Mouse (Mus musculus): ENCODE measurements around the gene Il6ra. TPM values are rescaled to one million over a fixed set of nuclear protein-coding genes. Genes with fewer than 3 reads are reported as not detected.

Il6ra gene
- polyA plus RNA-seq, 1 experiment from 2014 or later: 5.3 TPM

DNA sequence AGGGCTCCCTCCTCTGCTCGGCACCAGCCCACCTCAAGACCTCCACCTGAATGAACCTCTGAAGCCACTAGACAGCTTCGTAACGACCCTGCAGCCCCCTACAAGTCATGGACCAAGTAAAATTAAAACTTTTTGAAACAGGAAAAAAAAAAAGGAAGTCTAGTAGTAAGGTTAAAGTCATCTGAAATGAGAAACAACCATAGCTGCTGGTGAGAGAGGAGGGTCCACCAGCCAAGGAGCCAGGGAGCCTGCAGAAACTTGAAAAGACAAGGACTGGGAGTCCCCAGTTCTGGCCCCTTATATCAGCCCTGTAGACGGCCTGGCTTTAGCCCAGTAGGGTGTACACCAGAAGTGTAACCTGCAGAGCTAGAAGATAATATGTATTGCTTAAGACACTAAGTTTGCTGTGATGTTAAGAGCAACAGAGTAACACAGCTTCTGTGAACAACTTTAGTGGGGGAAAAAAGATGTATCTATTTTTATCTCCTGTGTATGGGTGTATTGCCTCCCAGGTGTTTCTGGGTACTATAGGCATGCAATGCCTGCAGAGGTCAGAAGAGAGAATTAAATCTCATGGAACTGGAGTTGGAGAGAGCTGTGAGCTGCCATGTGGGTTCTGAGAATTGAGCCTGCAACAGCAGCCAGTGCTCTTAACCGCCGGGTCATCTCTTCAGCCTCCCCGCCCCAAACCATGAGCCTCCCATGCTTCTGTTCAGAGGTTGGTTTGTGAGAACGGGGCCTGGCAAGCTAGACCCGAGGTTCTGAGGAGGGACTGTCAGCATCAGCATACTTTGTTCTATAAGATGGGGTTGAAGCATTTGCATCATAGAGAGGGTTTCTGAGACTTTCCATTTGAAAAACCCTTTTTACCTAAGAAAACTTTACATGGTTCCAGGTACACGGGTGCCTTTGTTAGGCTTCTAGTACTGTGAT is 91.2 kb downstream of the Il6ra start:
- no peak overlapping the region for H3K9ac ChIP-seq
- no peaks in the 10 kb centered on the region for H3K36me3 ChIP-seq (replicated peaks)
- H3K27ac ChIP-seq (replicated peaks): no peak overlapping the region
- H3K4me3 ChIP-seq (replicated peaks): no peak overlapping the region
- H3K4me2 ChIP-seq: peak overlapping the region; percentile 35
- peaks cover 30% of the 10 kb centered on the region for H3K27me3 ChIP-seq
- H3K4me1 ChIP-seq (replicated peaks): peaks cover 27% of the 10 kb centered on the region
- ATAC-seq (ENCODE audit: insufficient read depth): no peak
- 46% methylated on average over 10 of the region's 10 CpGs for WGBS (ENCODE audit: insufficient replicate concordance)
- no peaks in the 10 kb centered on the region for H3K9me3 ChIP-seq (replicated peaks)

DNA sequence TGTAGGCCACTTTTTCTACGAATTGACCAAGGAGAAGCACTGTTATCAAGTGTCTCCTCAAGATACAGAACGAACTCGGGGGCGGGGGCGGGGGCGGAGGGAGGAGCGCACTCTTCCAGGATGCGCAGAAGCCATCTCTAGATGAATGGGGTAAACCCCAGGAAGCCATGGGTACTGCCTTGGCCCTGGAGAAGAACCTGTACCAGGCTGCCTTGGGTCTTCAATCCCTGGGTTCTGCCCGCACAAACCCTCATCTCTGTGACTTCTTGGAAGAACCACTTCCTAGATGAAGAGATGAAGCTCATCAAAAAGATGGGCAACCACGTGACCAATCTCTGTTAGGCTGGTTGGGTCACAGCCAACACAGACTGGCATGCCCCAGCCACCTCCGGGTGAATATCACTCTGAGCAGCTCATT is 91.9 kb downstream of the Il6ra start:
- WGBS (ENCODE audit: insufficient replicate concordance): 47% methylated on average over 11 of the region's 11 CpGs
- H3K9ac ChIP-seq: no peak overlapping the region
- H3K4me2 ChIP-seq: peak overlapping the region; percentile 35
- peaks cover 29% of the 10 kb centered on the region for H3K27me3 ChIP-seq
- no peak; the same call in 1 of the 2 replicates for ATAC-seq (ENCODE audit: insufficient read depth)
- H3K36me3 ChIP-seq (replicated peaks): no peaks in the 10 kb centered on the region
- no peak overlapping the region for H3K4me3 ChIP-seq (replicated peaks)
- H3K4me1 ChIP-seq (replicated peaks): peaks cover 27% of the 10 kb centered on the region
- H3K27ac ChIP-seq (replicated peaks): no peak overlapping the region
- no peaks in the 10 kb centered on the region for H3K9me3 ChIP-seq (replicated peaks)

DNA sequence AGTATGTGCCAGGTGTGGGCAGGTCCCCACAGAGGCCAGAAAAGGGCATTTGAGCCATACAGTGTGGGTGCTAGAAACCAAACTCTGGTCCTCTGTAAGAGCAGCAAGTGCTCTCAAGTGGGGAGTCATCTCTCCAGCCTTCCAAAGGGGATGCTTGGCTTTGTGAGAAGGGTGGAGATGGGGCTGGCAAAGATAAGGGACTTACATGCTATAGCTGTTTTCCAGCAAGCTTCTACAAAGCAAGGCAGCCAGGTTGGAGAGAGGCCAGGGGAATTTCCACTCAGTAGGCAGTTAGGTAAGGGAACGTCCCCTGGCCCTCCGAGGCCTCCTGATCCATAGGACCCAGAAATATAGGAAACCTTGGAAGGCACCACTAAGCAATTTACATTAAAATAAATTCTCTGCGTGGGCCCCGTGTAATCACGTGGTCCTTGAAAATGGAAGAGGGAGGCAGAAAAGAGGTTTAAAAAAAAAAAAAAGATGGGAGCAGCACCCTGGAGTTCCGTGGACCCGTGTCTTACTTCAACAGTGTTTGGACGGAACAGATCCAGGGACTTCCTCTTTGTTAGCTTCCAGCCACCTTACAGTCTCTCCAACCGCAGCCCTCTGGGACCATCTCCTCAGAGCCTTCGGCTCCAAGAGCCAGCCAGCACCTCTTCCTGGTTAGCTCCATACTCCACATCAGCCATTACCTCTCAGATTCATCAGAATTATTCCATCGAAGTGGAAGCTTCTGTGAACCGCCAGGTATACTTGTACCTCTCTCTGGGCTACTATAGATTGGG is 92.5 kb downstream of the Il6ra start:
- H3K4me1 ChIP-seq (replicated peaks): peaks cover 27% of the 10 kb centered on the region
- no peaks in the 10 kb centered on the region for H3K9me3 ChIP-seq (replicated peaks)
- no peak overlapping the region for H3K9ac ChIP-seq
- no peak; the same call in 1 of the 2 replicates for ATAC-seq (ENCODE audit: insufficient read depth)
- H3K27me3 ChIP-seq: peaks cover 25% of the 10 kb centered on the region
- H3K4me2 ChIP-seq: peak overlapping the region; percentile 35
- no peak overlapping the region for H3K27ac ChIP-seq (replicated peaks)
- H3K4me3 ChIP-seq (replicated peaks): no peak overlapping the region
- H3K36me3 ChIP-seq (replicated peaks): no peaks in the 10 kb centered on the region
- WGBS (ENCODE audit: insufficient replicate concordance): 59% methylated on average over 12 of the region's 12 CpGs

DNA sequence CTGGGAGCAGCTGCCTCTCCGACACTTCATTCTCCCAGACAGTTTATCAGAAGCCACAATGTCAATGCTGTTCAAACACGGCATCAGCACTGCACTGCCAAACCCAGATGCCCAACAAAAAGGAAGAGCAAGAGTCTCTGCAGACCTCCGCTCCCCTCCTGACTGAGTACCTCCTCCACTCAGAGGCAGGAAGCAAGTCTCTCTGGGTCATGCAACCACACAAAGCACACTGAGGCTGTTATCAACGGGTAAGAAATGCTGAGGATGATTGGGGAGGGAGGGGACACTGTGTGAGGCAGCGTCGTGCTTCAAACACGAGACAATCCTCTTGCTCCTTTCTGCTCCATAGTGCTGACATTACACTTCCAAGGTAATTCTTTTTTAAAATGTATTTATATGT is 93.1 kb downstream of the Il6ra start:
- H3K4me2 ChIP-seq: peak overlapping the region; percentile 4; the same call in 1 of the 2 replicates
- ATAC-seq (ENCODE audit: insufficient read depth): no peak
- 9% methylated on average over 7 of the region's 7 CpGs for WGBS (ENCODE audit: insufficient replicate concordance)
- H3K4me1 ChIP-seq (replicated peaks): peaks cover 27% of the 10 kb centered on the region
- H3K9me3 ChIP-seq (replicated peaks): no peaks in the 10 kb centered on the region
- H3K36me3 ChIP-seq (replicated peaks): no peaks in the 10 kb centered on the region
- H3K4me3 ChIP-seq (replicated peaks): no peak overlapping the region
- no peak overlapping the region for H3K27ac ChIP-seq (replicated peaks)
- peaks cover 25% of the 10 kb centered on the region for H3K27me3 ChIP-seq
- no peak overlapping the region for H3K9ac ChIP-seq

DNA sequence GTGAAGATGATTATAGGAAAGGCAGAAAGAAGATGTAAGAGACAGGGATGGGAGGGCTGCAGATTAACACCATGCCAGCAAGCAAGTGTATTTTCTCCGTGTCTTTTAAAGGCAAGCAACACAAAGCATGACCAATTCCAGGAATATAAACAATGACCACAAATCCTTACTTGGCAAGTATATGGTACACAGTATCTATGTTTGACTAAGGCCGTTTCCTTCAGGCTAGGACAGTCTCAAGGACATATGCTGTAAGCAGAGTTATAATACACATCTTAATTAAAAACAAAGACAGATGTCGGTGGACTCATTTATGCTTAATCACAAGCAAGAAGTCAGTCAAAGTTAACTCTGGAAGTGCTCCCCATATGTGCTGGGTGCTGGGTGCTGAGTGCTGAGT is 94.4 kb downstream of the Il6ra start:
- no peak overlapping the region for H3K27ac ChIP-seq (replicated peaks)
- WGBS (ENCODE audit: insufficient replicate concordance): 66% methylated on average over 3 of the region's 3 CpGs
- peaks cover 25% of the 10 kb centered on the region for H3K4me1 ChIP-seq (replicated peaks)
- no peaks in the 10 kb centered on the region for H3K9me3 ChIP-seq (replicated peaks)
- no peak overlapping the region for H3K9ac ChIP-seq
- no peak for ATAC-seq (ENCODE audit: insufficient read depth)
- H3K4me2 ChIP-seq: no peak overlapping the region
- no peak overlapping the region for H3K4me3 ChIP-seq (replicated peaks)
- H3K27me3 ChIP-seq: peaks cover 27% of the 10 kb centered on the region
- H3K36me3 ChIP-seq (replicated peaks): no peaks in the 10 kb centered on the region

DNA sequence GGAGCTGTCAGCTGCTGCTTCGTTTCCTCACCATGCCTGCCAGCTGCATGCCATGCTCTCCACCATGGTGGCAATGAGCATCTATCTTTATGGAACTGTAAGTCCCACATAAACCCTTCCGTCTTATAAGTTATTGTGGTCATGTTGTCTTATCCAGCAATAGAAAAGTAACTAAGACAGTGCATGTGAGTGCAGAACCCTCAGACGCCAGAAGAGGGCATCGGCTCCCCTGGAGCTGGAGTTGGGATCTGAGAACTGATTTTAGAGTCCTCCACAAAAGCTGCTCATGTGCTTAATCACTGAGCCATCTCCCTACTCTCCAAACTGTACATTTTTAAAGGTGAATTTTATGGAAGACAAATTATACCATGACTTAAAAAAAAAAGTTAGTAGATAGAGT is 95.9 kb downstream of the Il6ra start:
- no peak overlapping the region for H3K9ac ChIP-seq
- H3K4me1 ChIP-seq (replicated peaks): peaks cover 24% of the 10 kb centered on the region
- H3K9me3 ChIP-seq (replicated peaks): no peaks in the 10 kb centered on the region
- no peak overlapping the region for H3K4me3 ChIP-seq (replicated peaks)
- no peak for ATAC-seq (ENCODE audit: insufficient read depth)
- no peak overlapping the region for H3K4me2 ChIP-seq
- no peak overlapping the region for H3K27ac ChIP-seq (replicated peaks)
- no peaks in the 10 kb centered on the region for H3K36me3 ChIP-seq (replicated peaks)
- H3K27me3 ChIP-seq: peaks cover 41% of the 10 kb centered on the region
- WGBS (ENCODE audit: insufficient replicate concordance): 40% methylated on average over 4 of the region's 4 CpGs

Other genes starting within 250 kb of the Il6ra start
- 8.0 and 8.3 TPM in 2 replicates for gene Adar, start 198.2 kb downstream of the Il6ra start, polyA plus RNA-seq (2015; fragmentation: Nextera tagmentation; extraction: Ambion mirVana)
- gene Chrnb2, start 148.6 kb downstream of the Il6ra start, polyA plus RNA-seq (2015; fragmentation: Nextera tagmentation; extraction: Ambion mirVana): 0.16 and 0.17 TPM in 2 replicates
- gene Ube2q1, start 139.6 kb downstream of the Il6ra start, polyA plus RNA-seq (2015; fragmentation: Nextera tagmentation; extraction: Ambion mirVana): 3.1 and 3.5 TPM in 2 replicates
- gene She, start 81.8 kb downstream of the Il6ra start, polyA plus RNA-seq (2015; fragmentation: Nextera tagmentation; extraction: Ambion mirVana): 0.93 and 1.2 TPM in 2 replicates
- gene Atp8b2, start 50.3 kb upstream of the Il6ra start, polyA plus RNA-seq (2015; fragmentation: Nextera tagmentation; extraction: Ambion mirVana): 1.3 and 1.7 TPM in 2 replicates
- 118 and 124 TPM in 2 replicates for gene Hax1, start 85.6 kb upstream of the Il6ra start, polyA plus RNA-seq (2015; fragmentation: Nextera tagmentation; extraction: Ambion mirVana)
- gene 4933434E20Rik, start 138.4 kb upstream of the Il6ra start, polyA plus RNA-seq (2015; fragmentation: Nextera tagmentation; extraction: Ambion mirVana): 71.4 and 75.6 TPM in 2 replicates
- gene Ubap2l, start 139.4 kb upstream of the Il6ra start, polyA plus RNA-seq (2015; fragmentation: Nextera tagmentation; extraction: Ambion mirVana): 54.0 and 61.5 TPM in 2 replicates
- 185 and 190 TPM in 2 replicates for gene Tpm3, start 159.5 kb upstream of the Il6ra start, polyA plus RNA-seq (2015; fragmentation: Nextera tagmentation; extraction: Ambion mirVana)
- gene Nup210l, start 190.9 kb upstream of the Il6ra start, polyA plus RNA-seq (2015; fragmentation: Nextera tagmentation; extraction: Ambion mirVana): 0.05 and 0.08 TPM in 2 replicates